Mouse (Mus musculus) kidney, adult 11 months (tissue): ENCODE data around the gene Srcap.
"Not testable (repeated sequence)": the region's sequence is repeated elsewhere in the genome, so short reads cannot be mapped to it uniquely, and the experiment has no call there.

Experiments
- DNase-seq: peaks from one replicate; pipeline ENCODE4 v3.0.0; 2022

The Srcap gene

DNA sequence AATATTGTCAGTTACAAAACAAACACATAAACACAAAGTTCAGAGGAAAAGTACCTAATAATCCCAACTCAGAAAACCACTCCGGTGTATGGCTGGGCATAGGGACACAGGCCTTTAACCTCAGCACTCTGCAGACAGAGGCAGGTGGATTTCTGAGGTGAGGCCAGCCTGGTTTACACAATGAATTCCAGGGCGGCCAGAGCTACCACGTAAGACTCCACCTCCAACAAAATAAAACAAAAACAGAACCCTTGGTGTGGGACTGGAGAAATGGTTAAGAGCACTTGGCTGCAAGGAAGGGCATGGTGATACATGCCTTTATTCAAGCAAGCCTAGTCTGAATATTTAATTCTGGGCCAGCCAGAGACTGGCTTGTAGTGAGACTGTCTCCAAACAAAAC lies 19.9 kb upstream of the Srcap start:
- no peak for DNase-seq

DNA sequence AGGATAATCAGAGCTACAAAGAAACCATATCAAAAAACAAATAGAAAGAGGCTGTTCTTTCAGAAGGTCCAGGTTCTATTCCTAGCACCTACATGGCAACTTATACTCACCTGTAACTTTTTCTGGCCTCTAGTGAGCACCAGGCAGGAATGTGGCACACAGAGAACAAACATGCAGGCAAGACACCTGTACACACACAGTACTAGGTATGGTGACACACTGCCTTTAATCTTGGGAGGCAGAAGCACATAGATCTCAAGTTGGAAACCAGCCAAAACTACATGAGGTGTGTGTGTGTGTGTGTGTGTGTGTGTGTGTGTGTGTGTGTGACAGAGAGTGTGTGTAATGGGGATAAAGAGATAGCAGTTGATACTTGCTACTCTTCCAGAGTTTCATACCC lies 17.1 kb upstream of the Srcap start:
- no peak for DNase-seq

DNA sequence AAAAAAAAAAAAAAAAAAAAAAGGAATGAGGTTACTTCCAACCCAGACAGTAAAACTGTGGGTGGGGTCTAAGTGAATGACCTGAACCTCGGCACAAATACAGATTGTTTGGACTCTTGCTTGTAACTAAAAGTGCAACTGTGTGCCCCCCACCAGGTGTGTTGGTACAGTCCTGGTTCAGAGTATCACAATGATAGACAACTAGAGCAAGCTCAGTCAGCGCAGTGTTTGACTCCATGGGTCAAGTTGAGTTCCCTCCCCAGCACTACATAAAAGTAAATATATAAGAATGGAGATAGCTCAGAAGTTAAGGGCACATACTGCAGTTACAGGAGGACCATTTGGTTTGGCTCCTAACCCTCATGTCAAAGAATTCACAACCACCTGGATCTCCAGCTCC lies 14.4 kb upstream of the Srcap start:
- no peak for DNase-seq

DNA sequence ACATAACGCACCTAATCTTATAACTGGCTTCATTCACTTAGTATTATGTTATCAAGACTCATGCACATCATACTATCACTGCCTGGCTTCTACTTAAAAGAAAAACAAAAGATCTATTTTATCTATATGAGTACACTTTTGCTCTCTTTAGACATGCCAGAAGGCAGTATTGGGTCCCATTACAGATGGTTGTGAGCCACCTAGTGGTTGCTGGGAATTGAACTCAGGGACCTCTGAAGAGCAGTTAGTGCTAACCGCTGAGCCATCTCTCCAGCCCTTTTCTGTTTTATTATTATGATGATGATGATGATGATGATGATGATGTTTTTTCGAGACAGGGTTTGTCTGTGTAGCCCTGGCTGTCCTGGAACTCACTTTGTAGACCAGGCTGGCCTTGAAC lies 13.4 kb upstream of the Srcap start:
- DNase-seq: no peak

DNA sequence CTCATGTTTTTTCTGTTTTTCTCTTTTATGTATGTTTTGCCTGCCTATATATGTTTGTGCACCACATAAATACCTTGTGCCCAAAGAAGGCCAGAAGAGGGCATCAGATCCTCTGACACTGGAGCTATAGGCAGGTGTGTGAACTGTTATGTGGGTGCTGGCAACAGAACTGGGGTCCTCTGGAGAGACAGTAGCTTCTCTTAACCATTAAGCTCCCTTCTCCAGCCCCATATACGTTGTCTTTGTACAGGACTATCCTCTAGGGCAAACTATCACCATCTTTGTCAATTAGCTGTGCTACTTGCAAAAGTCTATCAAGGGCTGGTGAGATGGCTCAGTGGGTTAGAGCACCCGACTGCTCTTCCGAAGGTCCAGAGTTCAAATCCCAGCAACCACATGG lies 3.5 kb upstream of the Srcap start:
- no peak for DNase-seq

DNA sequence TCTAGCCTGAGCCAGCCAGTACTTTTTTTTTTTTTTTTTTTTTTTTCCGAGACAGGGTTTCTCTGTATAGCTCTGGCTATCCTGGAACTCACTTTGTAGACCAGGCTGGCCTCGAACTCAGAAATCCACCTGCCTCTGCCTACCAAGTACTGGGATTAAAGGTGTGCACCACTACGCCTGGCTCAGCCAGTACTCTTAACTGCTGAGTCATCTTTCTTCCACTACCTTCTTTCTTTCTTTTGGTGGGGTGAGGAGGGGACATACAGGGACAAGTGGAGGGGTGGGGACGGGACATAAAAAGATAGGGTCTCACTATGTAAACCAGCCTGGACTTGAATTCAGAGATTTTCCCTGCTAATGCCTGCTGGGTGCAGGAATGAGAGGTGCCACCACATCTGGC lies 2.0 kb upstream of the Srcap start:
- DNase-seq: not testable (repeated sequence)

DNA sequence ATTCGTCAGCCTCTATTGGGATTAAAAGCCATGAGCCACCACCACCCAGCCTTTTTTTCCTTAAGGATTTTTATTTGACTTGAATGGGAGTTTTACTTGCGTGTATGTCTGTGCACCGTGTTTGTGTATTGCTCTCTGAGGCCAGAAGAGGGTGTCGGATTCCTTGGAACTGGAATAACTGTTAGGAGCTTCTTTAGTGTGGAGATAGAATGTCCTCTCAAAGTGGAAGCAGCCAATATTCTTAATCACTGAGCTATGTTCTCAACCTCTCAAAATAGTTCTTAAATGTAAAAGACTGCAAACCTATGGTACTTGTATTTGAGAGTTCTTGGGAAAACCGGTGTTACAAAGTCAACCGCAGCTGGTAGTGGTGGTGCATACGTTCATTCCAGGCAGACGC lies 542 bp upstream of the Srcap start:
- DNase-seq: peak; percentile 23

DNA sequence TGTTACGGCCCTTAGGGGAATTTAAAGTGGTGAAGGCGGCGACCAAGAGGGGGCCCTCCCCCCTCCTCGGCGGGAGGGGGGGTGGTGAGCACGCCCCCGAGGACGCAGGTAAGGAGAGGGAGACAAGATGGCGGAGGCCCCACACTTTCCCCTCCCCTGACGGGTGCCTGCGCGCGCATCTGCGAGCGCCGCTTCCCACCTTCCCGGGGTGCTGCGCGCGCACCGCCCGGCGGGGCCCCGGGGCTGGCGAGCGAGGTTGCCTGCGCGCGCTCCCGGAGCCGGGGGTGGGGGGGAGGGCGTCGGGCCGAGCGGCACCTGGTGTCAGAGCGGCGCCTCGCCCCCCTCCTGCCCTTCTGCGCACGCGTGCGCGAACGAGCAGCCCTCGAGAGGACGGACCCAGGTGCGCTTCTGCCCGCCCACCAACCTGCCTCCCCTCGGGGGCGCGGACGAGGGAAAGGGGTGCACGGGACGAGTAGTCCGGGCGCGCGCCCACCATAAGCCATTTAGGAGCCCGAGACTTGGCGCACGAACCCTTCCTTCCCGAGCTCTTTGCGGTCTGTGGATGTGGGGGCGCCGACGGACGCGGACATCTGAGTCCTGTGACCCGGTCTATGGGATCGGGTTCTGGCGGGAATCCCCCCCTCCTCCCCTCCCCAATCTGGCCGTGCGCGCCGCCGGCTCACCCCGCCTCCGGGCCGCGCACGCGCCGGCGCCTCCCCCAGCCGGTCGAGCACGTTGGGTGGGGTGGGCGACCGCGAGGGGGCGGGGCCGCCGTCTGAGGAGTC lies 640 bp downstream of the Srcap start:
- DNase-seq: peak; percentile 94

DNA sequence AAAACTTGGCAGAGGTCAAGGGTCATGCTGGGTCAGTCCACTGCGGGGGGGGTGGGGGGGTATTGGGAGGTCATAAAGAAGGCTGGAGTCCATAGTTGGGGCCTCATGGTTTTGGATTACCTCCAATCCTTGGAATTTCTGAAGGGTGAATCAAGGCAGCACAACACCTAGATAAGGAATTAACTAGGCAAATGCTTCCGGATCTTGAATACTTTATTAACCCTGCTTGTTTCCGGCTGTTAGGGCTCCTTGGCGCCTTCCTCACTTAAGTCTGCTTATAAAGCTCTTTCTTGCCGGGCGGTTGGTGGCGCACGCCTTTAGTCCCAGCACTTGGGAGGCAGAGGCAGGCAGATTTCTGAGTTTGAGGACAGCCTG lies 1.2 kb downstream of the Srcap start:
- DNase-seq: no peak

DNA sequence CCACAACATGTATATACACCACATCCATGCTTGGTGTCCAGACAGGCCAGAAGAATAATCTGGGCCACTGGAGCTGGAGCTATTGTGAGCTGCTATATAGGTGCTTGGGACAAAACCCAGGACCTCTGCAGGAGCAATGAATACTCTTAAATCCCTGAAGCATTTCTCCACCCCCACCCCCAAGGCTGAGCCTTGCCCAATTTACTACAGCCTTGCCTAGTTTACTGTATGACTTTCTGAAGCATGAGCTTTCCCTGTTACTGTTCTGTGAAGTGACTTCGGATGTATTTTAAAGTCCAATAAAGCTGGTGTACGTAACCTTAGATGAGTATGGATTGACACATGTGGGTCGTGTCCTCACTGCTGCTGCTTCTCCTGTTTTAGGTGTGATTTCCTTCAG lies 2.0 kb downstream of the Srcap start:
- DNase-seq: peak; percentile 27

DNA sequence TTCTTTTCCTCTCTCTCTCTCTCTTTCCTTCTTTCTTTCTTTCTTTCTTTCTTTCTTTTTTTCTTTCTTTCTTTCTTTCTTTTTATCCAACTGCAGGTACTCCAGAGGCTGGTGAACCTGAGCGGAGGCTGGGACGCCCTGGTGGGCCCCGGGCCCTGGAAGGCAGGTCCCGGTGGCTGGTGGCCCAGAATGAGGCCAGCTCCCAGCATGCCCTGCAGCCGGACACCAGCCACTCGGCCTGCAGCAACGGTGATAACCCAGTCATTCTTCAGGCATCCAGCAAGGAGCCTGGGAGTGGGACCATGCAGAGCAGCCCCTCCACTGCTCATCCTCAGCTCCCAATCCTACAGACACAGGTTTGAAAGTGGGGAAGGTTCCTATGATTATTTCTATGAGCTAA lies 4.1 kb downstream of the Srcap start:
- DNase-seq: no peak

DNA sequence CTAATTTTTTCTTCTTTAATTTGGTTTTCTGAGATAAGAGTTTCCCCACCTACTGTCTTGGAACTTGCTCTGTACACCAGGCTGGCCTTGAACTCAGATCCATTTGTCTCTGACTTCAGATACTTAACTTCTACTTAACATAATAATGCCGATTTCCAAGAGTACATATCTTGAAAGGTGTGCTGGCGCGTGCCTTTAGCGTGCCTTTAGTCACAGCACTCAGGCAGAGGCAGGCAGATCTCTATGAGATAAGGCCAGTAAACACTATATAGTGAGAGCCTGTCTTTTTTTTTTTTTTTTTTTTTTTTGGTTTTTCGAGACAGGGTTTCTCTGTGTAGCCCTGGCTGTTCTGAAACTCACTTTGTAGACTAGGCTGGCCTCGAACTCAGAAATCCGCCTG lies 4.6 kb downstream of the Srcap start:
- no peak for DNase-seq

DNA sequence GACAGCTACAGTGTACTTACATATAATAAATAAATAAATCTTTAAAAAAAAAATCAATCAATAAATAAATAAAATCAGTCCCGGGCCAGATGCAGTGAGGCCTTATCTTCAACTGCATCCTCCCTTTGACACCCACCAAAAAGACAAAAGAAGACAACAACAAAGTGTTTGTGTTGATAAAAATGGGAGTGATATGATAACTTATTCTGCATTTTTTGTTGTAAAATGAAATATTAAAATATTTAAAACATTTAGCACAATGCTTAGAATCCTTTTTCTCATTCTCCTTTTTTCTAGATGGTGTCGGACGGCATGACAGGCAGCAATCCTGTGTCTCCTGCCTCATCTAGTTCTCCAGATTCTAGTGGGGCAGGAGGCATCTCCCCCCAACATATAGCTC lies 7.5 kb downstream of the Srcap start, which contains the start of gene Gm42715:
Gm42715 (plus strand) TSS at position 301 of the 400 bp plus-strand sequence.
- DNase-seq: no peak

DNA sequence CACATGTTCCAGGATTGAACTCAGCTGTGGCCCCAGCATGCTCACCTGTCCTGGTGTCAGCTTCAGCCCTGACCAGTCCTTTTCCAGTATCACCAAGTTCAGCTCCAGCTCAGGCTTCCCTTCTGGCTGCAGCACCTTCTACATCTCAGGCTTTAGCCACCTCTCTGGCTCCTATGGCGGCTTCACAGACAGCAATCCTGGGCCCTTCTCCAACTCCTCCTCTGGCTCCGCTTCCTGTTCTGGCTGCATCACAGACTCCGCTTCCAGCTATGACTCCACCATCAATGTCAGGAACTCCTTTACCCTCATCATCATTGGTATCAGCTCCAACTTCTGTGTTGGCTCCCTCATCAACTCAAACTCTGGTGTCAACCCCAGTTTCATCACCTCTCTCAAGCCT lies 29.9 kb downstream of the Srcap start:
- no peak for DNase-seq

DNA sequence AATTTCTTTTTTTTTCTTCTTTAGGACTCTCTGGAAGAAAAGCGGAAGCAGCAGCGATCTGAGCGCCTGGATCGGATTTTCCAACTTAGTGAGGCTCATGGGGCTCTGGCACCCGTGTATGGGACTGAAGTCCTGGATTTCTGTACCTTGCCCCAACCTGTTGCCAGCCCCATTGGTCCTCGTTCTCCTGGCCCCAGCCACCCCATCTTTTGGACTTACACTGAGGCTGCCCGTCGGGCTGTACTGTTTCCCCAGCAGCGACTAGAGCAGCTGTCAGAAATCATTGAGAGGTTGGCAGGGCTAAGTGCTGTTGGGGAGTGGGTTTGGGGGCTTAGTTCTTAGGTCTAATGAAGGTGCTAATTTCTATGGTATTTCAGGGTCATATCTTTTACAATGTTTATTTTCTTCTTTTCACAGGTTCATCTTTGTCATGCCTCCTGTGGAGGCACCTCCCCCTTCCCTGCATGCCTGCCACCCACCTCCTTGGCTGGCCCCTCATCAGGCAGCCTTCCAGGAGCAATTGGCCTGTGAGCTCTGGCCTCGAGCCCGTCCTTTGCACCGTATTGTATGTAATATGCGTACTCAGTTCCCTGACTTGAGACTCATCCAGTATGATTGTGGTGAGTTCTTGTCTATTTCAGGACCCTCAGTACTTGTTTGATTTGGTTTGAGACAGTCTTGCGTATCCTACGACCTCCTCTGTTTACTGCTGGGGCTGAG lies 37.5 kb downstream of the Srcap start:
- peak; percentile 43 for DNase-seq

DNA sequence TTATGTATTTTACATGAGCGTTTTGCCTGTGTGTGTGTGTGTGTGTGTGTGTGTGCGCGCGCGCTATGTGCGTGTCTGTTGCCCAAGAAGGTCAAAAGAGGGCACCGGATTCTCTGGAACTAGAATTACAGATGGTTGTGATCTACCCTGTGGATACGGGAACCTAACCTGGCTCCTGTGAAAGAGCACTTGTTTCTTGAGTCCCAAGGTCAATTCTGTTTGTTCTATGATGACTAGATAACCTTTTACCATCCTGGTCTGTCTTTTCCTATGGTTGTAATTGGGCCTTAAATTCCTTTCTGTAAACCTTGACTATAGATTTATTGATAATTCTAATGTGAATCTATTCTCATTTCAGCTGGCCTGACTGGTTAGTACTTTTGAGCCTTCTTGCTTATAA lies 39.8 kb downstream of the Srcap start:
- no peak for DNase-seq

DNA sequence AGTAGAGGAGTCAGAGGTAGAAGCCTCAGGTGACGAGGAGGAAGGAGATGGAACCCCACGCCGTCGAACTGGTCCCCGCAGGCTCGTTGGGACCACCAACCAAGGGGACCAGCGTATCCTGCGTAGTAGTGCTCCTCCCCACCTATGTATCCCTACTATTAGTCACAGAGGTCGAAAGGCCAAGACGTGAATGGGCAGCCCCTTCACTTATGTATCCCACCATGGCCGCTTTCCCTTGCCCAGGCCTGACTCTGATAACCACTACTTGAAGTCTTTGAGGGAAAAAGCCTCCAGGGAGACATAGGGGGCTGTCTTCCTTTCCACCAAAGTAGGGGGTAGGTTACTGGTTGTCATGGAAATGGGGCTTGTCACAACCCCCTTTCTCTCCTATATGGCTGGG lies 48.8 kb downstream of the Srcap start:
- DNase-seq: no peak

DNA sequence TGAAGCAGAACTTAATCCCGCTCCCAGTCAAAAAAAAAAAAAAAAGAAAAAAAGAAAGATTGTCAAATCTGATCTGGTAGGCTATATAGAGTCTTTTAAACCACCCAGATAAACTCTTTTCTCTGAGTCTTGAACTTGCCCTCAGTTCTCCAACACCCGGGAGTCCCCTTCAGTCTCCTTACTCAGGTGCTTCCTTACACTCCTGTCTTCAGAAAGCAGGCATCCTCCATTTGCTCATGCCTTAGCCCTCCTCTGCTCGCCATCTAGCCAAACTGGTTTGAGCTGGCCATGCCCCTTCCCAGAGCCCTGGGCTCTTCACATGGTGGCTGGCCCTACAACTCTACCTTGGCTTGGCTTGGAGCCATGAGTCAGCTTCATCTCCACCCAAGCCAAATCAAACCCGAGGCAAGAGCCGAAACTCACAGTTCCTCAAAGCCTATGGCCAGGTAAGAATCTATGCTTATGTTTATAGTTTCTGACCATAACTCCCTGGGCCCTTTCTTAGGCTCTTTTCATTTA lies 49.6 kb downstream of the Srcap start, which contains the start of gene Tmem265:
Tmem265 (plus strand) TSS at position 51 of the 519 bp plus-strand sequence.
- DNase-seq: no peak

DNA sequence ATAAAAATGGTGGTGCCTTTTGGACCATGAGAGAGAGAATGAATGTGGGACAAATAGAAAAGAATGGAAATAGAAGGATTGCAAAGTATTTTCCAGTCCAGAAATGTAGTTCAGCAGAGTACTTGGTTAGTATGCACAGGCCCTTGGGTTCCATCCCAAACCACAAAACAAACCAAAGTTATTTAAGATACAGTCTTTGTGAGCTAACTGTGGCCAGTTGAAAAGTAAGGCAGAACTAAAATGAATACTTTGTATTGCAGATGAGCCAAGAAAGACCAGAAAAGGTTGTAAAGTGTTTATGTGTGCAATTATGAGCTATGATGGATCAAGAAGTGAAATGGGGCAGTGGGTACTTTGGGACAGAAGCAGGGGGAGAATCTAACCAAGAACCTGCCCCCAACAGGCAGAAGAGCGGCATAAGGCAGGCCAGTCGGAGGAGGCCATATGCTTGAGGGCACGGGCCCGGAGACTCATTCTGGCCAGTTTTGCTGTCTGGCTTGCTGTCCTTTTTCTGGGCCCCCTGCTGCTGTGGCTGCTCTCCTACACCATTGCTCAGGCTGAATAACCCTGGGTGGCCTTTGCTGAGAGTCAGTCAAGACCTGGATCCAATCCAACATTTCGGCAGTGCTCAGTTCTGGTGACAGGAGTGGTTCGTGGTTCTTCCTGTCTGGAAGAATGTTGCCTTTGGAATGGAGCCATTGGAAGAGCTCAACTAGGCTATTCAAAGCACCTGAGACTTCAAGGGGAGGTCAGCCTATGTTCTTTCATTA lies 52.8 kb downstream of the Srcap start:
- DNase-seq: peak; percentile 58

DNA sequence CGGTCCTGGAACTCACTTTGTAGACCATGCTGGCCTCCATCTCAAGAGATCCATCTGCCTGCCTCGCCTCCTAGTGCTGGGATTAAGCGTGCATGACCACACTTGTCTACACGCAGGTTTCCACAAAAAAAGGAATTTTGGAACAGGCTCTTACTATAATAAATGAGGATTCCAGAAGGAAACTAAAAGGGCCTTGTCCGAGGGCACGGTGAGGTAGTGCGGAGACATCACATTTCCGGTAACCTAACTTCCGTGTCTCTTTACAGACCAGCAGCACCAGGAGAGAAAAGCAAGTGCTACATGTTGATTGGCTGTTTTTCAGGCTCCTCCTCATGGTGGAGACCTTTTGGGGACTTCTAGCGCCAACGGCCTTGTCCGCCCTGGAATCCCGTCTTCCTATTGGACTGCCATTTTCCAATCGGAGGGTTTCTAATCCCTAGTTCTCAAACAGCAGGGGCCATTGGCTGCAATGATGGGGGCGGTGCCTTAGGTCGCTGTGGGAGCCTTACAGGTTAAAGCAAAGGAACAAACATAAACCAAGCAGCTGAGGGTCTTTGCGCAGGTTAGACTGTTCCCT lies 61.2 kb downstream of the Srcap start, which contains the start of gene Phkg2:
Phkg2 (plus strand) TSS at position 446 of the 577 bp plus-strand sequence.
- DNase-seq: peak; percentile 98

DNA sequence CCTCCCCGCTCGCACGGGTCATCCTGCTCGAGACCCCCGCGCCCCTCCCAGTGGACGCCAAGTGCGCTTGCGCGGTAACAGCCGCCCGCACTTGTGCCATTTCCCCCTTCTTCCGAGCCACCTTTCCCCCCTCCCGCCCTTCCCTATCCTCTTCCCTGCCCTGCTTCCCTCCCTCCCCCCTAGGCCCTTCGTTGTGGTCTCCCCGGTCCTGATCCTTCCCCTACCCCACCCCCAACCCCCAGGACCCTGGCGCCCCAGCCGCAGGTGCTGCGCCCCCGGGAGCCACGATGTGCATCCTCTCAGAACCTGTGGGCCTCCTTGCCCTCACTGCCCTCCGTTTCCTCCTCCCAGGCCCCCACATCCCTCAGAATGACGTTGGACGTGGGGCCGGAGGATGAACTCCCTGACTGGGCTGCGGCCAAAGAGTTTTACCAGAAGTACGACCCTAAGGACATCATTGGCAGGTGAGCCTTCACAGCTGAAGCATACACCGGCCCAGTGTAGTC lies 61.8 kb downstream of the Srcap start:
- DNase-seq: no peak

DNA sequence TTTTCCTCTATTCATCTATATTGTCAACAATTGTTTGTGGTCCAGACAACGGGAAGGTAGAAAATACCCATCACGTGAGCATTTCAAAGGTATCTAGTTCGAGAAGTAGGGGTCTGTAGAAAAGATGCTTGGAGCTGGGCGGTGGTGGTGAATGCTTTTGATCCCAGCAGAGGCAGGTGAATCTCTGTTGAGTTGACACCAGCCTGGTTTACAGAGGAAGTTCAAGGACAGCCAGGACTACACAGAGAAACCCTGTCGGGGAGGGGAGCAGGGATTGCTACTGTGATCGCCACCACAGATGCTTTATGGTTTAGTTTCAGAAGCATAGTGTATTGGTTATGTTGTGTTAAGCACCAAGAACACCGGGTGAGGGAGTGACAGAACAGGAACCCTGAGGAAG lies 62.3 kb downstream of the Srcap start:
- DNase-seq: no peak

DNA sequence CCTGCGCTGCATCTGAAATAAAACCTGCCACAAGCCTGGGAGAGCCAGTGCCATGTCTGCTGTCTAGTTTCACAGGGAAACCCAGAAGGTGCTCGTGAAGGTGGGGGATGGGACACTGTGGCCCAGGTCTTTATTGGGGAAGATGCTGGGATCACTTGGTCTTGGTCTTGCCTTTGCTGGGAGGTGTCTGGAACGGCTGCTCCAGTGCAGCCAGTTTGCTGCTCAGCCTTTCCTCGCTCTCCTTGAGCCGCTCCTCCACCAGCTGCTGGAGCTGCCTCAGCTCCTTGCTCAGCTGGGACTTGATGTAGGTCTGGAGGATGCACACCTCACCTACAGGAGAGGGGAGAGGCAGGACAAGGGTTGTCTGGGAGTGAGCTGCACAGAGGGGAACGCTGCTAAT lies 71.5 kb downstream of the Srcap start:
- no peak for DNase-seq
